Mouse (Mus musculus) bone marrow macrophage, adult 2 months (primary cell): ENCODE results near the gene Bbc3.
A peak's percentile ranks its signal among the peaks of the same experiment; 100 is the strongest.

Experiments
- CTCF ChIP-seq: IDR thresholded peaks from 2 replicates; pipeline ENCODE4 v1.5.1; 2012; ENCODE audit warnings: low read depth, mild to moderate bottlenecking, low read length, moderate library complexity
- POLR2A ChIP-seq: IDR thresholded peaks from 2 replicates; pipeline ENCODE4 v1.6.1; 2012; ENCODE audit warnings: mild to moderate bottlenecking, low read depth, low read length, borderline replicate concordance

GRCm38 (mm10) chr7:16314221-16314775 lies 6.1 kb downstream of the Bbc3 start:
- TF ChIP-seq CTCF (0 out of 2 replicates have a peak, but pooled peaks have one; percentile 37), POLR2A (no peak)
